ENCODE assay signal across 14 mouse cellular contexts in the genomic region with DNA sequence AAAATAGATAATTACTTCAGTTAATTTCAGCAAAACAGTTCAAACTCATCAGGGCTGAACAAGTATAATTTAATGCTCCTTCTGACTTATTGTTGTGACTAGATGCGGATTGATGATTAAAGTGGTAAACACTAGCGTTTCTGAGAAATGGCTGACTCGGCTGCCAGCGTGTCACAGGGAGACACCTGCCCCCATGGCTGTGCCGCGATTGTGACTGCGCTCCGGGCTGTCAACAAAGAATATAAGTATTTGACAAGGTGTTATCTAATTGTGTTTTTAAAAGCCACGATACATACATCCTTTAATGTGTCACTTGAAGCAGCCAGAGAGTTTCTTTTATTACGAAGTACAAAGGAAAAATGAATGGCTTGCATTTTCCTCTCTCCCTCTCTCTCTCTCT.
"Had no signal": no experiment of that assay in that cellular context is flagged by ENCODE, and none has a peak within 500 bp of the region (broad histone marks: within the 10 kb centered on the region; RNA-seq: fewer than 3 reads in every experiment).

No protein-coding gene starts in this region.

- H3K27me3 ChIP-seq: liver, embryonic 13.5 days; lung, embryonic 15.5 days; midbrain, embryonic 12.5 days; neural tube, embryonic 15.5 days had no signal

- DNase-seq: kidney, postnatal 10 days; kidney, postnatal 4 days; liver, embryonic 13.5 days; liver, postnatal 0 days; lung, postnatal 14 days; right cerebral cortex, adult 18-20 months; right cerebral cortex, postnatal 25 days had no signal

- H3K4me2 ChIP-seq: liver, embryonic 13.5 days; lung, embryonic 15.5 days; midbrain, embryonic 12.5 days; neural tube, embryonic 15.5 days had no signal

- H3K36me3 ChIP-seq: limb, embryonic 10.5 days; liver, embryonic 13.5 days; lung, embryonic 15.5 days; midbrain, embryonic 12.5 days; neural tube, embryonic 15.5 days had no signal

- H3K4me3 ChIP-seq: left cerebral cortex, adult 2 months; limb, embryonic 10.5 days; liver, embryonic 13.5 days; lung, embryonic 15.5 days; midbrain, embryonic 12.5 days; myocyte; neural tube, embryonic 15.5 days had no signal

- H3K4me1 ChIP-seq: liver, embryonic 13.5 days; lung, embryonic 15.5 days had no signal

- H3K9me3 ChIP-seq: limb, embryonic 10.5 days; liver, embryonic 13.5 days; lung, embryonic 15.5 days; midbrain, embryonic 12.5 days; neural tube, embryonic 15.5 days had no signal

- H3K9ac ChIP-seq: liver, embryonic 13.5 days; liver, postnatal 0 days; lung, embryonic 15.5 days; midbrain, embryonic 12.5 days; neural tube, embryonic 15.5 days had no signal

- ATAC-seq: liver, postnatal 0 days had no signal

- H3K27ac ChIP-seq: left cerebral cortex, adult 2 months; limb, embryonic 10.5 days; liver, embryonic 13.5 days; lung, embryonic 15.5 days; midbrain, embryonic 12.5 days; neural tube, embryonic 15.5 days; stomach, postnatal 0 days had no signal
